Mouse (Mus musculus): ENCODE measurements around the gene Vmn2r76. TPM values are rescaled to one million over a fixed set of nuclear protein-coding genes. Genes with fewer than 3 reads are reported as not detected.
"Not testable (repeated sequence)": the region's sequence is repeated elsewhere in the genome, so short reads cannot be mapped to it uniquely, and the experiment has no call there.

The Vmn2r76 gene
- polyA plus RNA-seq (2015; fragmentation: Nextera tagmentation; extraction: Ambion mirVana) = not detected in 2 replicates

DNA sequence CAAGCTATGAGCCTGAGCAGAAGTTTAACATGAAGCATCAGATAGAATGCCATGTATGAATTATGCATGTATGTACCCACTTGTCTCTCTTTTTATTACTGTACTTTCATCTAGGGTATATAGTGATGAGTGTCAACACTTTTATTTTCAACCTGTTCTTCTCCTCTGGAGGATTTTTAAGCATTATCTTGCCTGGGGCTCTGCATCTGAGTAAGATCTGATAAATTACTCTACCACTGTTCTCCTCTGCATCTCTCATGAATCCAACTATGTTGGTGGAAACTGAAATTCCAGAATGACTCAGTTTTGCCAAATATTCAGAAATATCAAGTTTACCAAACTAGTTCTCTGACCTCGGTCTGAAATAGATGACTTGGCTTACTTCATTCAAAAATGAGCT is at the start of gene Vmn2r76:
Gene Vmn2r76, minus strand, starts transcription at position 101 of the 400 bp plus-strand sequence.
- ATAC-seq (ENCODE audit: low FRiP score, low read depth) = no peak
- 86% methylated on average over 1 of the region's 1 CpGs for WGBS
- no peaks in the 10 kb centered on the region for H3K36me3 ChIP-seq

DNA sequence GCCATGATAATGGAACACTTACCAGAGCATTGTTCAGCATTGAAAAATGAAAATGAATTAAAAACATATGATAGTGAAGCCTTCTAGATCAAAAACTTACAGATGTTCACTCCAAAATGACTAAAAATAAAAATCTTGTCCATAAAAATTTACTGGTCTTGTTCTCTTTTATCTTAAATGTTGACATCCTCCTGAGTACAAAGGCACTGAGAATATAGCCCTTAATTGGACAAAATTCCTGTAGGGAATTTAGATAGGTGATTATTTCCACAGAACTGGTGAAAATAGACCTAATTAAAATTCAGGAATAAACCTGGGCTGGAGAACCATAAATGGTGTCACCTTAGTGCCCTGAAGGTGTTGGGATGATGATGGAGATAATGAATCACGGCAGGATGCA is 31.0 kb upstream of the Vmn2r76 start, which contains the start of gene Olfr310:
Gene Olfr310, minus strand, starts transcription at position 101 of the 400 bp plus-strand sequence.
- WGBS = 88% methylated on average over 1 of the region's 1 CpGs
- Histone ChIP-seq H3K4me2 (no peak within 1 kb of the TSS), H3K27me3 (no peaks in the 10 kb centered on the region), H3K36me3 (no peaks in the 10 kb centered on the region), H3K27ac (replicated peaks) (no peak within 1 kb of the TSS), H3K9me3 (no peaks in the 10 kb centered on the region), H3K4me1 (replicated peaks) (no peaks in the 10 kb centered on the region), H3K9ac (no peak within 1 kb of the TSS), H3K4me3 (no peak within 1 kb of the TSS)
- ATAC-seq (ENCODE audit: low FRiP score, low read depth) = no peak

More for the DNA sequence above, at the start of gene Vmn2r76:
- Histone ChIP-seq H3K27me3 (no peaks in the 10 kb centered on the region), H3K4me1 (replicated peaks) (no peaks in the 10 kb centered on the region), H3K4me3 (no peak within 1 kb of the TSS), H3K9ac (no peak within 1 kb of the TSS), H3K9me3 (no peaks in the 10 kb centered on the region), H3K27ac (replicated peaks) (no peak within 1 kb of the TSS), H3K4me2 (no peak within 1 kb of the TSS)

DNA sequence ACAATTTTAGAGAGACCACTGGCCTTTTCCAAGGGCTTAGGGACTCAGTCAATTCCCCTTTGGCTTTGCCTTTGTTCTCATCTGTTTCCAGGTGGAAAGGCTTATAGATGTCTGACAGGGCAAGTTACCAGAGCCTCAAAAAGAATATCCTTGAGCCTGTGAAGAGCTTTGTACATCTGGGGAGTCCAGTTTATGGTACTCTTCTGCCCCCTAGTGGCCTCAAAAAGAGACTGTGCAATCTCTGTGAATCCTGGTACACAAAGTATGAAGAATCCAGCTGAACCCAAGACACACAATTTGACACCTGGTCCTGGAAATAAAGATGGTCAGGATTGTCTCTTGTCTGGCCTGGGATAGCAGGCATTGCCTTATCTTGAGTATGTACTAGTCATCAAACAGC is 34.8 kb downstream of the Vmn2r76 start:
- H3K27me3 ChIP-seq = no peaks in the 10 kb centered on the region
- H3K9ac ChIP-seq = no peak overlapping the region
- ATAC-seq (ENCODE audit: low FRiP score, low read depth) = no peak
- no peaks in the 10 kb centered on the region for H3K36me3 ChIP-seq
- no peaks in the 10 kb centered on the region for H3K4me1 ChIP-seq (replicated peaks)
- H3K9me3 ChIP-seq = no peaks in the 10 kb centered on the region
- H3K4me3 ChIP-seq = no peak overlapping the region
- no peak overlapping the region for H3K4me2 ChIP-seq
- no peak overlapping the region for H3K27ac ChIP-seq (replicated peaks)

DNA sequence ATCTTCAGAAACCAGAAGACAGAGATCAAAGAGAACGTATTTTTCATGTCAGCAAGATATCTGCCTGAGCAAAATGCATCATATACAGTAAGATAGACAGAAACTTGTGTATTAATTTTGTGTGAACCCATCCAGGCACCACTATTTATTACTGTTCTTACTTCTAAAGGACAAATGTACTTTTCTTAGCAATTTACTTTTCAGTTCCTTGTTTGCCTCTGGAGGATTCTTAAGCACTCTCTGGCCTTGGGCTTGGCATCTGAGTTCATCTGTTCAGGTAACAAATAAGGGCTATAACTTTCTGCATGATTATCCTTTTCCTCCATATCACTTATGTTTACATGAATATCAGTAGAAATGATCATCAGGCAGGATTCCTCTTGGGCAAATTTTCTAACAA is 74.4 kb downstream of the Vmn2r76 start, which contains the start of gene Vmn2r75:
Gene Vmn2r75, minus strand, starts transcription at position 101 of the 400 bp plus-strand sequence.
- not testable (repeated sequence) for H3K4me1 ChIP-seq (replicated peaks); H3K9ac ChIP-seq
- WGBS = 62% methylated on average over 1 of the region's 1 CpGs

More for the DNA sequence above, 74.4 kb downstream of the Vmn2r76 start, which contains the start of gene Vmn2r75:
- not testable (repeated sequence) for H3K4me3 ChIP-seq; H3K9me3 ChIP-seq; H3K4me2 ChIP-seq; H3K36me3 ChIP-seq; H3K27me3 ChIP-seq; ATAC-seq (ENCODE audit: low FRiP score, low read depth); H3K27ac ChIP-seq (replicated peaks)

Other genes starting within 250 kb of the Vmn2r76 start
- not detected in 2 replicates for gene Vmn2r75, start 74.5 kb downstream of the Vmn2r76 start, polyA plus RNA-seq (2015; fragmentation: Nextera tagmentation; extraction: Ambion mirVana)
- not detected in 2 replicates for gene Olfr310, start 30.9 kb upstream of the Vmn2r76 start, polyA plus RNA-seq (2015; fragmentation: Nextera tagmentation; extraction: Ambion mirVana)
- gene Olfr309, start 67.4 kb upstream of the Vmn2r76 start, polyA plus RNA-seq (2015; fragmentation: Nextera tagmentation; extraction: Ambion mirVana) = not detected in 2 replicates
- gene Olfr308, start 79.3 kb upstream of the Vmn2r76 start, polyA plus RNA-seq (2015; fragmentation: Nextera tagmentation; extraction: Ambion mirVana) = not detected in 2 replicates
- not detected in 2 replicates for gene Olfr307, start 91.3 kb upstream of the Vmn2r76 start, polyA plus RNA-seq (2015; fragmentation: Nextera tagmentation; extraction: Ambion mirVana)
- not detected in 2 replicates for gene Olfr305, start 120.6 kb upstream of the Vmn2r76 start, polyA plus RNA-seq (2015; fragmentation: Nextera tagmentation; extraction: Ambion mirVana)
- not detected in 2 replicates for gene Olfr304, start 140.3 kb upstream of the Vmn2r76 start, polyA plus RNA-seq (2015; fragmentation: Nextera tagmentation; extraction: Ambion mirVana)
- not detected in 2 replicates for gene Olfr303, start 151.5 kb upstream of the Vmn2r76 start, polyA plus RNA-seq (2015; fragmentation: Nextera tagmentation; extraction: Ambion mirVana)
- gene Olfr301, start 157.5 kb upstream of the Vmn2r76 start, polyA plus RNA-seq (2015; fragmentation: Nextera tagmentation; extraction: Ambion mirVana) = not detected in 2 replicates
- gene Olfr299, start 213.6 kb upstream of the Vmn2r76 start, polyA plus RNA-seq (2015; fragmentation: Nextera tagmentation; extraction: Ambion mirVana) = not detected in 2 replicates
- not detected in 2 replicates for gene Olfr298, start 246.2 kb upstream of the Vmn2r76 start, polyA plus RNA-seq (2015; fragmentation: Nextera tagmentation; extraction: Ambion mirVana)